Mouse (Mus musculus): ENCODE measurements around the gene Slc35c2.

DNA sequence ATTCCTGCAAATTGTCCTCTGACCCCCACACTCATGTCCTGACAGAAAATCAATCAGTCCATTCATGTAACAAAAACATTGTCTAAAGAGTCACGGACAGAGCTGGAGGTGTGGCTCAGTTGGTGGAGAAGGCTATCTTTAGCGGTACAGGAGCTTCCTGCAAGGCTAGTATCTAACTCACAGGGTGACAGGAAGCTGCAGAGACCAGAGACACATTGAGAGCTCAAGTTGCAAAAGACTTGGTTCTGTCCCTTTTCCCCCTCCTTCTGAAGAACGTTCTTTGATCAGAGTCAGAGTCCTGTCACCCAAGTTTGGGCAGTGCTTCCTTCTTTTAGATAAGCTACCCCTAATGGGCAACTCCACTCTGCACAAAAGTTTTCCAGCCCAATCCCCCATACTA lies 42.0 kb upstream of the Slc35c2 start:
- TF ChIP-seq CTCF (IDR thresholded peaks at IDR 0.05; ENCODE audit: control insufficient read depth, insufficient read depth, insufficient read length), result no peak
- no peak for TF ChIP-seq MYOG (IDR thresholded peaks at IDR 0.05; ENCODE audit: control insufficient read depth, extremely low read depth, insufficient read length)
